Mouse (Mus musculus) ES-E14 (cell line): Measurements from ENCODE around the gene Dph6. TPM values are rescaled to one million over a fixed set of nuclear protein-coding genes. Genes with fewer than 3 reads are reported as not detected.

Source experiments
- DNase-seq: peaks from one replicate; pipeline ENCODE4 v3.0.0-alpha.2; 2013; ENCODE audit warnings: low read depth, low spot score
- H3K27ac ChIP-seq: 2 replicates; pipeline ENCODE4 v1.5.1; 2012; ENCODE audit warnings: low read depth, mild to moderate bottlenecking, low read length, moderate library complexity, mixed read lengths; ENCODE audit not compliant: poor library complexity, insufficient read depth, severe bottlenecking
- H3K36me3 ChIP-seq: 2 replicates; pipeline ENCODE4 v1.6.1; 2012; ENCODE audit warnings: mild to moderate bottlenecking, low read length, moderate library complexity, mixed read lengths; ENCODE audit not compliant: control insufficient read depth, poor library complexity, insufficient read depth, severe bottlenecking
- H3K4me1 ChIP-seq, 2 experiments: fragments of 150-350 bp in 1 of 2; sonication (generic) in 1 of 2; 2 replicates each; pipeline ENCODE4 v1.6.1; 2012; ENCODE audit warnings: low read length in 2 of 2, mild to moderate bottlenecking in 1 of 2, mixed read lengths in 1 of 2; ENCODE audit not compliant: control insufficient read depth in 2 of 2, insufficient read depth in 2 of 2, poor library complexity in 1 of 2
- H3K4me3 ChIP-seq, 2 experiments: fragments of 150-350 bp in 1 of 2; sonication (generic) in 1 of 2; 2 replicates each; pipeline ENCODE4 v1.5.1; 2012; ENCODE audit warnings: low read length in 2 of 2, low read depth in 1 of 2, mild to moderate bottlenecking in 1 of 2, mixed read lengths in 1 of 2; ENCODE audit not compliant: insufficient read depth in 1 of 2, poor library complexity in 1 of 2, severe bottlenecking in 1 of 2
- H3K9ac ChIP-seq: 2 replicates; pipeline ENCODE4 v1.6.1; 2012; ENCODE audit warnings: low read depth, mild to moderate bottlenecking, low read length, mixed read lengths; ENCODE audit not compliant: poor library complexity, insufficient read depth, severe bottlenecking
- H3K9me3 ChIP-seq: fragments of 150-350 bp; sonication (generic); 2 replicates; pipeline ENCODE4 v1.6.1; 2012; ENCODE audit warnings: low read depth, mild to moderate bottlenecking, low read length; ENCODE audit not compliant: control insufficient read depth, insufficient read depth
- CHD2 ChIP-seq: IDR thresholded peaks from 2 replicates; pipeline ENCODE4 v1.6.1; 2014; ENCODE audit warnings: mild to moderate bottlenecking, low read depth, low read length, inconsistent platforms
- HCFC1 ChIP-seq: IDR thresholded peaks from 2 replicates; pipeline ENCODE4 v1.6.1; 2012; ENCODE audit warnings: low read length, inconsistent platforms, borderline replicate concordance; ENCODE audit not compliant: insufficient read depth
- MAFK ChIP-seq: IDR thresholded peaks from 2 replicates; pipeline ENCODE4 v1.6.1; 2014; ENCODE audit warnings: mild to moderate bottlenecking, low read depth, low read length, inconsistent platforms; ENCODE audit not compliant: insufficient read depth
- ZC3H11A ChIP-seq: IDR thresholded peaks from 2 replicates; pipeline ENCODE4 v1.6.1; 2012; ENCODE audit warnings: low read depth, mild to moderate bottlenecking, inconsistent platforms, low read length, borderline replicate concordance
- ZNF384 ChIP-seq: IDR thresholded peaks from 2 replicates; pipeline ENCODE4 v1.6.1; 2012; ENCODE audit warnings: low read depth, low read length, inconsistent platforms
- in situ Hi-C, 2 experiments: fragments of 600-800 bp; cut with MboI; formaldehyde crosslinking; loops; one replicate each; pipeline ENCODE4 v1.15.1; 2025; ENCODE audit warnings: low sequenced_read_pairs in 2 of 2, inconsistent platforms in 1 of 2; ENCODE audit not compliant: unreplicated experiment in 2 of 2
- total RNA-seq: library from RNA; depleted of rRNA; stranded (reverse); fragments of 300-350 nt; gene quantifications from 2 replicates; pipeline ENCODE4 v1.2.3, GENCODE M21; 2012

Gene Dph6
- total RNA-seq, 1 experiment: 15.3 TPM

DNA sequence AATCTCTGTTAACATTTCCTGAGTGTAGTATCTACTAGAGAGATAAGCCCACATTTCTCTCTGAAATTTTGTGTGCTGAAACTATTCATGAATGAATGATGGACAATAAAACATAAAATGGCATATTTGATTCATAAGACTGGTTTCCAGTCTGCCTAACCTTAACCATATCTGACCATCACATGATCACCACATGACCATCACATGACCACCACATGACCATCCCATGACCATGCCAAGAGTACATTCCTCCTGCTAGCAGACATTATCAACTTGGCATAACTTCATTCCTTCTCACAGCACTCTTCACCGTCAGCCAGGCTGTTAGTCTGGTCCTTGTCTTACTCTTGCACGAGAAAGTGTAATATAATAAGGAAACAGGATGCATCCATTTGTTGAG is 10.9 kb downstream of the Dph6 start:
- Histone ChIP-seq H3K27ac (no peak overlapping the region), H3K36me3 (no peaks in the 10 kb centered on the region), H3K9ac (no peak overlapping the region), H3K9me3 (no peaks in the 10 kb centered on the region), H3K4me1 (no peaks in the 10 kb centered on the region), H3K4me3 (no peak overlapping the region)
- DNase-seq: no peak
- no peak for TF ChIP-seq HCFC1
- TF ChIP-seq MAFK: no peak
- no peak for TF ChIP-seq CHD2
- TF ChIP-seq ZNF384: no peak
- TF ChIP-seq ZC3H11A: no peak
- in situ Hi-C loops: no loop called here

DNA sequence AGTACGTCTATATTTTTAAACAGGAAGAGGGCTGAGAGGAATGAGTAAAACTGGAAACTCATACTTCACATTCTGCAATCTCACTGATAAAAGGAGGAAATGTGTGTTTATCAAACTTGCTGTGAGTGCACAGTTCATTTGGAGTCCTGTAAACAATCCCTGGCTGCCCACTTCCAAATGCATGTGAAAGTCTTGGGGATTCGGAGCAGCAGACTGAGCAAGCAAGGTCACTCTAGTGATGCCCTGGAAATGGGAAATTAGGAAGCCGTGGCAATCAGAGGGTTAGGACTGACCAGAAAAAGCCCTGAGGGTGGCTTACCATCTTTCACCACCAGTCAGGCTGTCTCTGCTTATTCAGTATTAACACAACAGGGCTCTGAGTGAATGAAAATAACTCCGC is 30.1 kb downstream of the Dph6 start:
- in situ Hi-C loops: no loop called here
- no peaks in the 10 kb centered on the region for H3K36me3 ChIP-seq
- H3K9me3 ChIP-seq: no peaks in the 10 kb centered on the region
- TF ChIP-seq MAFK (no peak), CHD2 (no peak), ZC3H11A (no peak), HCFC1 (no peak), ZNF384 (no peak)
- no peak overlapping the region for H3K9ac ChIP-seq
- no peaks in the 10 kb centered on the region for H3K4me1 ChIP-seq
- no peak overlapping the region for H3K4me3 ChIP-seq
- no peak for DNase-seq
- H3K27ac ChIP-seq: no peak overlapping the region

DNA sequence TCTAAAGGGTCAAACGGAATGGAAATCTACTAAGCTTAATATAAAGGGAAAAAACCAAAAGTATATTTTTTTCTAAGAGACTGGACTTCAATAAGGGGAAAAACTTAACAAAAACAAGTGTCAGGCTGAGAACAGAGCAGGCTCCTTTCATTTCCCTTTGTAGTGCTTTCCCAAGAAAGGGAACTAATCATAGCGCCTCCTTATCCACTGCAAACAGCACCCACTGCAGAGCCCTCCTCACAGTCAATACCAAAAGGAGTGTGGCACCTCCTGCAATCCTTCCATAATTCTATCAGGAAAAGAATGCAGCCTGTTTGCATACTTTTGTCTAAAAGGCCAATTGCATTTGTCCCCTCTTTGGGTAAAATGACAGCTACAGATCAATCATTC is 32.2 kb downstream of the Dph6 start:
- Histone ChIP-seq H3K4me1 (no peaks in the 10 kb centered on the region), H3K9ac (no peak overlapping the region), H3K27ac (no peak overlapping the region), H3K9me3 (no peaks in the 10 kb centered on the region), H3K36me3 (no peaks in the 10 kb centered on the region), H3K4me3 (no peak overlapping the region)
- DNase-seq: no peak
- TF ChIP-seq ZNF384: no peak
- TF ChIP-seq CHD2: no peak
- TF ChIP-seq ZC3H11A: no peak
- TF ChIP-seq MAFK: no peak
- no peak for TF ChIP-seq HCFC1
- in situ Hi-C loops: no loop called here

DNA sequence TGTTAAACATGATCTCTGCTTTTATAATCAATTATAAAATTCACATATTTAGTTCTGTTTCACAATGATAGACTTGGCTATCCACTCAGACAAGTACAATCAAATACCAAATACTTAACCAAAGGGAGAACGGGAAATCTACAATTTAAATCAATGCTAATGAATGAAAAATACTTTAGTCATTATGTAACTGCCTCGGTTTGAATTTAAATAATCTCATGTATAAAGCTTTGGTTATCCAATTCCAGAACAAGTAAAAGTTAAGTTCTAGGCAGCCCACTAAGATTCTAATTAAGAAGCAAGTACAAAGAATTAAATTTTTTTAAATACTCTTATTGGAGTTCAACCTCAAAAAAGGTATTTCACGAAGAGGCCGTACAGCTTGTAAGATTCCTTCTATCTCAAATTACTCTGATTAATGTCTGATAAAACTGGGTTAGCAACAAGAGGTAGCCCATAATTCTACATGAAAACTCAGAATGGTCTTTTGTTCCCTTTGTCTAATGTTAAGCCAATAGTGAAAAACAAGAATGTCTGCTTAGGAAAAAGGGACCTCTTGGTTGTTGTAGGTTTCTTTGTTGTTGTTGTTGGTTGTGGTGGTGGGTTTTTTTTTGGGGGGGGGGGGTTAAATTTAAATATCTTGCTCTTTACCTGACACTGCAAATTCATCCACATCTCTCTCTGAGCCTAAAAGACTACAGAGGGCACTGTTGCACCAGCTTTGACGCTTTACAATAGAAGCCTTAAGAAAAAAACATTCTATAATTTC is 32.8 kb downstream of the Dph6 start:
- Histone ChIP-seq H3K9ac (no peak overlapping the region), H3K9me3 (no peaks in the 10 kb centered on the region), H3K4me1 (no peaks in the 10 kb centered on the region), H3K27ac (no peak overlapping the region), H3K36me3 (no peaks in the 10 kb centered on the region), H3K4me3 (no peak overlapping the region)
- TF ChIP-seq MAFK: no peak
- no peak for TF ChIP-seq ZC3H11A
- no peak for TF ChIP-seq CHD2
- TF ChIP-seq ZNF384: no peak
- TF ChIP-seq HCFC1: no peak
- DNase-seq: no peak
- in situ Hi-C loops: no loop called here

DNA sequence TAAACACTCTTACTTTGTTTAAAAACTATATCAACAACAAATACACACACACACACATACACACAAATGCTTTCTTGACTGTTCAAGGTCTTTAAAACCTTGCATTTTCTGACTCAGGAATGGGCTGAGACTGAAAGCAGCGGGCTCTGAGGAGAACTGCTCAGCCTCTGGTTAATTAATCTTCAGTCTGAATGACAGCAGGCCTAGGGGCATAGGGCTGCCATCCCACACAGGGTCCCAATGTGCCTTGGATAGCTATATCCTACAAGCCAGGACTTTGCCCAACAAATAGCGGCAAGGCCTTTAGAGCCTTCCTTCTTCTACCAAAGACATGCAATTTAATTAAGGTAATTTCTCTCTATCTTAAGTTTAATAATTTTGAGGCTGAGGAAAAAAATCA is 43.2 kb downstream of the Dph6 start:
- Histone ChIP-seq H3K9me3 (no peaks in the 10 kb centered on the region), H3K27ac (no peak overlapping the region)
- in situ Hi-C loops: no loop called here

More for the DNA sequence above, 43.2 kb downstream of the Dph6 start:
- TF ChIP-seq HCFC1 (no peak), CHD2 (no peak), ZNF384 (no peak), MAFK (no peak), ZC3H11A (no peak)
- no peak overlapping the region for H3K4me3 ChIP-seq
- H3K36me3 ChIP-seq: no peaks in the 10 kb centered on the region
- no peaks in the 10 kb centered on the region for H3K4me1 ChIP-seq
- no peak overlapping the region for H3K9ac ChIP-seq
- no peak for DNase-seq
